ENCODE assay signal across 8 mouse cellular contexts in genomic region chr5:89844354-89844753, GRCm38 (mm10). TPM values are rescaled to one million over a fixed set of nuclear protein-coding genes. Genes with fewer than 3 reads are reported as not detected.
DNase-seq lines count a peak whose midpoint lies in the region; ATAC-seq and TF ChIP-seq lines count a peak whose summit lies in the region.
"Had no signal": no experiment of that assay in that cellular context is flagged by ENCODE, and none has a peak within 500 bp of the region (broad histone marks: within the 10 kb centered on the region; RNA-seq: fewer than 3 reads in every experiment).

No protein-coding gene starts in this region.

- H3K4me3 ChIP-seq in forebrain, embryonic 13.5 days = no peak overlapping the region
- no peak overlapping the region for H3K4me3 ChIP-seq in heart, postnatal 0 days (ENCODE audit: low read depth, low read length)
- no peak overlapping the region for H3K4me3 ChIP-seq in limb, embryonic 12.5 days (replicated peaks)
- H3K4me3 ChIP-seq in neural tube, embryonic 14.5 days (ENCODE audit: low read depth, low read length) = no peak overlapping the region

- no peak for TF ChIP-seq EP300 in heart, postnatal 0 days (IDR thresholded peaks at IDR 0.05; ENCODE audit: low read depth)

- H3K9me3 ChIP-seq in forebrain, embryonic 13.5 days (replicated peaks) = no peaks in the 10 kb centered on the region
- H3K9me3 ChIP-seq in heart, postnatal 0 days (replicated peaks; ENCODE audit: control insufficient read depth, low read length) = no peaks in the 10 kb centered on the region
- no peaks in the 10 kb centered on the region for H3K9me3 ChIP-seq in limb, embryonic 12.5 days
- no peaks in the 10 kb centered on the region for H3K9me3 ChIP-seq in neural tube, embryonic 14.5 days (ENCODE audit: control insufficient read depth, low read length)

- peak; percentile 1 for DNase-seq in 3134 (ENCODE audit: extremely low read depth, insufficient read length, low spot score)
- peak; percentile 95 for DNase-seq in Muller cell, postnatal 12 days (ENCODE audit: inconsistent ontology term)
- DNase-seq in heart, postnatal 0 days (ENCODE audit: low spot score) = peak; percentile 87
- DNase-seq in embryo, embryonic 10 days (ENCODE audit: low spot score) = no peak

- H3K36me3 ChIP-seq in forebrain, embryonic 13.5 days (ENCODE audit: poor library complexity, severe bottlenecking) = no peaks in the 10 kb centered on the region
- no peaks in the 10 kb centered on the region for H3K36me3 ChIP-seq in heart, postnatal 0 days (replicated peaks; ENCODE audit: control insufficient read depth, insufficient read depth, low read length)
- H3K36me3 ChIP-seq in limb, embryonic 12.5 days = no peaks in the 10 kb centered on the region
- no peaks in the 10 kb centered on the region for H3K36me3 ChIP-seq in neural tube, embryonic 14.5 days (ENCODE audit: control insufficient read depth, insufficient read depth, low read length)

- H3K4me1 ChIP-seq in forebrain, embryonic 13.5 days = peaks cover 7% of the 10 kb centered on the region
- H3K4me1 ChIP-seq in heart, postnatal 0 days (ENCODE audit: control insufficient read depth, insufficient read depth) = peaks cover 23% of the 10 kb centered on the region
- peaks cover 8% of the 10 kb centered on the region; the same call in 1 of the 2 replicates for H3K4me1 ChIP-seq in limb, embryonic 12.5 days (replicated peaks)
- H3K4me1 ChIP-seq in neural tube, embryonic 14.5 days (ENCODE audit: control insufficient read depth, insufficient read depth, low read length) = no peaks in the 10 kb centered on the region

- ATAC-seq in forebrain, embryonic 13.5 days = peak; percentile 68
- ATAC-seq in heart, postnatal 0 days (ENCODE audit: insufficient read depth, low read depth) = peak; percentile 98
- ATAC-seq in limb, embryonic 12.5 days (ENCODE audit: insufficient number of reproducible peaks, insufficient read depth, low FRiP score, low TSS enrichment, low read depth) = peak; percentile 79
- ATAC-seq in neural tube, embryonic 14.5 days (ENCODE audit: low read depth) = peak; percentile 89

- H3K27ac ChIP-seq in forebrain, embryonic 13.5 days = no peak overlapping the region
- H3K27ac ChIP-seq in heart, postnatal 0 days (ENCODE audit: low read depth) = peak overlapping the region; percentile 68
- no peak overlapping the region for H3K27ac ChIP-seq in limb, embryonic 12.5 days
- no peak overlapping the region for H3K27ac ChIP-seq in neural tube, embryonic 14.5 days (ENCODE audit: low read depth, low read length)
- H3K27ac ChIP-seq: liver, embryonic 14.5 days had no signal

- H3K9ac ChIP-seq in forebrain, embryonic 13.5 days = no peak overlapping the region
- no peak overlapping the region for H3K9ac ChIP-seq in heart, postnatal 0 days (replicated peaks; ENCODE audit: low read depth, low read length)
- H3K9ac ChIP-seq in limb, embryonic 12.5 days (replicated peaks) = no peak overlapping the region
- no peak overlapping the region for H3K9ac ChIP-seq in neural tube, embryonic 14.5 days (replicated peaks; ENCODE audit: low read depth, low read length)
- H3K9ac ChIP-seq: liver, embryonic 14.5 days had no signal

- no peak for TF ChIP-seq CTCF in heart, postnatal 0 days (IDR thresholded peaks at IDR 0.05; ENCODE audit: low read depth)

- no peak overlapping the region for H3K4me2 ChIP-seq in forebrain, embryonic 13.5 days
- peak overlapping the region; percentile 21 for H3K4me2 ChIP-seq in heart, postnatal 0 days (ENCODE audit: low read depth, low read length)
- H3K4me2 ChIP-seq in limb, embryonic 12.5 days = no peak overlapping the region
- H3K4me2 ChIP-seq in neural tube, embryonic 14.5 days (ENCODE audit: low read depth, low read length) = no peak overlapping the region

- WGBS in forebrain, embryonic 13.5 days = 33% methylated on average over 5 of the region's 5 CpGs
- WGBS in heart, postnatal 0 days = 2% methylated on average over 5 of the region's 5 CpGs
- 42% methylated on average over 5 of the region's 5 CpGs for WGBS in limb, embryonic 12.5 days
- WGBS in neural tube, embryonic 14.5 days = 27% methylated on average over 5 of the region's 5 CpGs

- no peaks in the 10 kb centered on the region for H3K27me3 ChIP-seq in forebrain, embryonic 13.5 days
- no peaks in the 10 kb centered on the region for H3K27me3 ChIP-seq in heart, postnatal 0 days (ENCODE audit: control insufficient read depth, insufficient read depth, low read length)
- H3K27me3 ChIP-seq in limb, embryonic 12.5 days = no peaks in the 10 kb centered on the region
- H3K27me3 ChIP-seq in neural tube, embryonic 14.5 days (ENCODE audit: control insufficient read depth, insufficient read depth, low read length) = no peaks in the 10 kb centered on the region

RNA-seq across cellular contexts. Expression of gene Adamts3, which starts 38.8 kb away (rescaled TPM):
- 6.1 and 6.8 TPM in 2 replicates for polyA plus RNA-seq in forebrain, embryonic 13.5 days (2015; fragmentation: Nextera tagmentation; extraction: Ambion mirVana)
- total RNA-seq in heart, postnatal 0 days (2014; rRNA removed; ENCODE audit: low replicate concordance) = 7.8 and 8.9 TPM in 2 replicates
- polyA plus RNA-seq in heart, postnatal 0 days (2015; fragmentation: Nextera tagmentation; extraction: Ambion mirVana) = 3.8 and 4.0 TPM in 2 replicates
- 4.5 and 5.5 TPM in 2 replicates for polyA plus RNA-seq in limb, embryonic 12.5 days (2016; fragmentation: Nextera tagmentation; extraction: Ambion mirVana)
- 10.9 and 12.8 TPM in 2 replicates for polyA plus RNA-seq in neural tube, embryonic 14.5 days (2014; fragmentation: Nextera tagmentation; extraction: Ambion mirVana)
